Mouse (Mus musculus) bone marrow, adult 2 months (tissue): ENCODE data around the gene Gm6309. TPM values are rescaled to one million over a fixed set of nuclear protein-coding genes. Genes with fewer than 3 reads are reported as not detected.
"Not testable (repeated sequence)": the region's sequence is repeated elsewhere in the genome, so short reads cannot be mapped to it uniquely, and the experiment has no call there.

Source experiments
- H3K27ac ChIP-seq: fragments of 200-500 bp; 2 replicates; pipeline ENCODE4 v1.5.1; 2012; ENCODE audit warnings: low read depth, mild to moderate bottlenecking, control low read depth, inconsistent platforms, low read length; ENCODE audit not compliant: control insufficient read depth, poor library complexity, insufficient read depth
- H3K4me1 ChIP-seq: fragments of 200-500 bp; 2 replicates; pipeline ENCODE4 v1.6.1; 2011; ENCODE audit warnings: low read length; ENCODE audit not compliant: control insufficient read depth, insufficient read depth
- H3K4me3 ChIP-seq: fragments of 200-500 bp; replicated peaks from 2 replicates; pipeline ENCODE3; 2011; ENCODE audit warnings: mild to moderate bottlenecking, low read depth, low read length, control low read depth; ENCODE audit not compliant: control insufficient read depth
- CTCF ChIP-seq: fragments of 200-500 bp; IDR thresholded peaks from 2 replicates; pipeline ENCODE4 v1.5.1; 2011; ENCODE audit warnings: low read length, control low read depth; ENCODE audit not compliant: control insufficient read depth, insufficient read depth
- POLR2A ChIP-seq: fragments of 200-500 bp; IDR thresholded peaks from 2 replicates; pipeline ENCODE4 v1.6.1; 2011; ENCODE audit warnings: low read depth, mild to moderate bottlenecking, control low read depth, low read length, borderline replicate concordance; ENCODE audit not compliant: control insufficient read depth
- WGBS: fragments of 180-500 bp; shearing (Covaris S2); methylation state at CpG from one replicate; pipeline ENCODE4 v1.1.7; 2018; 5-methylcytosine and 5-hydroxymethylcytosine counted together
- polyA plus RNA-seq: library from polyadenylated mRNA; stranded (reverse); fragments of >200 nt; gene quantifications from 2 replicates; pipeline ENCODE4 v1.2.4, GENCODE M21; 2011; ENCODE audit warnings: low replicate concordance; ENCODE audit not compliant: missing spikeins, insufficient read depth, insufficient read length

Gene Gm6309
- not detected in 2 replicates for polyA plus RNA-seq

- H3K4me3 ChIP-seq, H3K4me1 ChIP-seq, H3K27ac ChIP-seq: not testable (repeated sequence)
- WGBS: 71% methylated on average over 2 of the region's 2 CpGs
These were observed at the start of gene Gm6309 for GRCm38 (mm10) chr5:146170621-146171020. Gene Gm6309, minus strand, starts transcription at chr5:146170721.

- H3K4me3 ChIP-seq: no peak overlapping the region
- WGBS: 85% methylated on average over 5 of the region's 5 CpGs
- no peak overlapping the region for H3K27ac ChIP-seq
- no peak for TF ChIP-seq CTCF
- no peak for TF ChIP-seq POLR2A
- no peaks in the 10 kb centered on the region for H3K4me1 ChIP-seq
These were observed 35.0 kb upstream of the Gm6309 start for GRCm38 (mm10) chr5:146205537-146205936.

- no peak for TF ChIP-seq CTCF
- no peak for TF ChIP-seq POLR2A
- Histone ChIP-seq H3K27ac (no peak overlapping the region), H3K4me3 (no peak overlapping the region), H3K4me1 (no peaks in the 10 kb centered on the region; the same call in 1 of the 2 replicates)
- WGBS: 21% methylated on average over 2 of the region's 2 CpGs
These were observed 33.4 kb upstream of the Gm6309 start for GRCm38 (mm10) chr5:146203921-146204320.

GRCm38 (mm10) chr5:146200580-146200979 is 30.1 kb upstream of the Gm6309 start:
- no peak overlapping the region for H3K4me3 ChIP-seq
- H3K4me1 ChIP-seq: no peaks in the 10 kb centered on the region; the same call in 1 of the 2 replicates
- 93% methylated on average over 6 of the region's 6 CpGs for WGBS
- no peak for TF ChIP-seq CTCF
- no peak for TF ChIP-seq POLR2A
- no peak overlapping the region for H3K27ac ChIP-seq

- TF ChIP-seq CTCF (no peak), POLR2A (no peak)
- 48% methylated on average over 2 of the region's 2 CpGs for WGBS
- no peak overlapping the region for H3K4me3 ChIP-seq
- H3K4me1 ChIP-seq: no peaks in the 10 kb centered on the region; the same call in 1 of the 2 replicates
- H3K27ac ChIP-seq: no peak overlapping the region
These were observed 29.0 kb upstream of the Gm6309 start for GRCm38 (mm10) chr5:146199540-146199939.

- no peak for TF ChIP-seq POLR2A
- no peak for TF ChIP-seq CTCF
- H3K4me3 ChIP-seq: no peak overlapping the region
- no peaks in the 10 kb centered on the region; the same call in 1 of the 2 replicates for H3K4me1 ChIP-seq
- H3K27ac ChIP-seq: no peak overlapping the region
These were observed 28.6 kb upstream of the Gm6309 start for GRCm38 (mm10) chr5:146199073-146199472.

GRCm38 (mm10) chr5:146193360-146193759 is 22.8 kb upstream of the Gm6309 start:
- no peaks in the 10 kb centered on the region for H3K4me1 ChIP-seq
- H3K27ac ChIP-seq: no peak overlapping the region
- 79% methylated on average over 8 of the region's 8 CpGs for WGBS
- TF ChIP-seq CTCF: no peak
- no peak for TF ChIP-seq POLR2A
- H3K4me3 ChIP-seq: no peak overlapping the region

- 60% methylated on average over 3 of the region's 3 CpGs for WGBS
- H3K27ac ChIP-seq: no peak overlapping the region
- H3K4me1 ChIP-seq: no peaks in the 10 kb centered on the region
- TF ChIP-seq CTCF (no peak), POLR2A (no peak)
- H3K4me3 ChIP-seq: no peak overlapping the region
These were observed 20.2 kb upstream of the Gm6309 start for GRCm38 (mm10) chr5:146190501-146191269.
